Mouse (Mus musculus): ENCODE measurements around the gene Nmt1.

The Nmt1 gene

DNA sequence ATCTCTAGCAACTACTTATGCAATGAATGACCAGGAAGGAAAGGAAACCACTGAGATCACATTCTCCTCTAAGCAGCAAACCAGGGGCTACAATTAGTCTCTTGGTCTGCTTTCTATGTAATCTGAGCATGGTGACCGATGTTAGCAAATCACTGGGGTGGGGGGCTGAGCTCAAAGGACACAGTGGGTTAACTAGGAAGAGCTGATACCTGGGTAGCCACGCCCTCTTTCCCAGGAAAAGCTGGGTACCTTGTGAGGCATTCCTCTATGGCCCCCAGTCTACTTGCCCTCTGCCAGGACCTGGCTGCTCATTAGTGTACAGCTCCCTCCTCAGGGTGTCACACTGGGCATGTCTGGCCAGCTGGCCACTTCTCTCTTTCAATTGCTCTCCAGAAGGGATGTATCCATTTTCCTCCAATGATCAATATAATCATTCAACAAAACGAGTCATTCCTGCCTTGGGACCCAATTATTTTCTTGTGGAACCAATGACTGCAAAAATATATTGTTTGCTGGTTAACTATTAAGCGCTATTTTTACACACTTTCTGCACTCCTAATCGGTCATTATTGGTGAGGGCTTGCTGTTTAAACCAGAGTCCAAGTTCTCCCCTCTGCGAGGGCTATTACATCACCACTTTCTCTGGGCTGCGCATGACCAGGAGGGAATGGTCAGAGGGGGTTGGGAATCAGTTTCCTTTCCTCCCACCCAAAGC lies 21.5 kb upstream of the Nmt1 start:
- no peak for DNase-seq

DNA sequence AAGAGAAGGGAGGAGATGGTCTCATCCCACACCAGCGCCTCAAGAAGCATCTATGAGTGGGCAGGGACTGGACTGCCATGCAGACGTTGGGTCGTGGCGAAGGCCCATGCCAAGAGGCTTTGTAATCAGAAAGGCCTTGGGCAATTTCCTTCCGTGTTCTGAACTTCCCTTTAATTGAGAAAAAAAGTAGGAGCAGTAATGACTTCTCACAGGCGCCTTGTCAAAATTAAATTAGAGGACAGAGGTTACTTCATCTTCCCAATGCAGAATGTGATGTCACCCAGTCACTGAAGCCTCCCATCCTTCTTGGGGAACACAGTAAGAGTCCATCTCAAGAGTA lies 21.0 kb upstream of the Nmt1 start:
- DNase-seq = no peak

DNA sequence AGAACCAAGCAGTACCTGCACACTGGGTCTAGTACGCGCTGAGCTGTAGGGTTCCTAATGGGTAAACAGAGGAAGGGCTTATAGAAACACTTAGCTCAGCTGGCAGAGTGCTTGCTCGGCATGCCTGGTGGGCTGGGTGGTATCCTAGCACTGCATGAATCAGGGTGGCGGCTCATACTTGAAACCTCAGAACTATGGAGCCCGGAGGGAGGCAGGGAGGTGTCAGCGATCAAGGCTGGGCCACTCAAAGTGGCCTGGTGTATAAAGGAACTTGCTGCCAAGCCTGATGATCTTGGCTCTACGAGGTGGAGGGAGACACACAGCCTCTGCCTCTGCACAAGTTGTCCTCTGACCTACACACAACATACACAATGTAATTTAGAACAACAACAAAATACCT lies 19.4 kb upstream of the Nmt1 start:
- DNase-seq = no peak

DNA sequence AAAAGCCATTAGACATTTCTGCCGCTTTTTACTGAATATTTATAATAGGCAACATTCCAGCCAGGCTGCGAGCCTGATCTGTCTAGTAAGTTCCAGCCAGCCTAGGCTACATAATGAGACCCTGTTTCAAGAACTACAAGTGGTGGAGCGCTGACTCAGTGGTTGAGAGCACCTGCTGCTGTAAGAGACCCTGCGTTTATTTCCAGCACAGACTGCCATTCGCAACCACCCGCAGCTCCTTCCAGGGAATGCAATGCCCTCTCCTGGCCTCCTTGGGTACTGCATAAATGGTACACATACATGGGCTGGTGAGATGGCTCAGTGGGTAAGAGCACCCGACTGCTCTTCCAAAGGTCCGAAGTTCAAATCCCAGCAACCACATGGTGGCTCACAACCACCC lies 18.8 kb upstream of the Nmt1 start:
- no peak for DNase-seq

- DNase-seq = no peak
These were observed 17.4 kb upstream of the Nmt1 start for GRCm38 (mm10) chr11:103010454-103011205.

- DNase-seq = no peak
These were observed 16.8 kb upstream of the Nmt1 start for GRCm38 (mm10) chr11:103011206-103011497.

GRCm38 (mm10) chr11:103015881-103016825 lies 11.8 kb upstream of the Nmt1 start:
- DNase-seq = no peak

DNA sequence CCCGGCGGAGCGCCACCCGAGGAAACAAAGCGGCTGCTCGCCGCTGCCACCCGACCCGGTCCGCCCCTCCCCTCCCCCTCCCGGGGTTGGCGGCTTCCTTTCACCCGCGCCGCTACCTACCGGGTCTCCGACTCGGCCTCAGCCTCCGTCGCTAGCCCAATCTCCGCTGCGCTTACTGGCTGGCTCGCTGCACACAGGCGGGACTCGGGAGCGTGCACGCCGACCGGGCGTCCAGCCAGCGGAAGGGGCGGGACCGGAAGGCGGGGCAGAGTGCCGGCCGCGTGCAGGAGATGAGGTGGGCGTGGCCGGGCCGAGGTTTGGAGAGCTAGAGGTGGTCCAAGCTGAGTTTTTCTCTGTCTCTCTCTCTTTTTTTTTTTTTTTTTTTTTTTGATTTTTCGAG lies 11.1 kb upstream of the Nmt1 start:
- DNase-seq = peak; percentile 97 to 99

GRCm38 (mm10) chr11:103017661-103018060 lies 10.3 kb upstream of the Nmt1 start:
- DNase-seq = no peak

GRCm38 (mm10) chr11:103018860-103019259 lies 9.1 kb upstream of the Nmt1 start:
- DNase-seq = no peak

- DNase-seq = no peak
These were observed 8.7 kb upstream of the Nmt1 start for GRCm38 (mm10) chr11:103019325-103019724.

GRCm38 (mm10) chr11:103020713-103021335 lies 7.2 kb upstream of the Nmt1 start:
- DNase-seq = peak; percentile 26 to 36

- DNase-seq = no peak
These were observed 4.0 kb upstream of the Nmt1 start for GRCm38 (mm10) chr11:103023974-103024373.

DNA sequence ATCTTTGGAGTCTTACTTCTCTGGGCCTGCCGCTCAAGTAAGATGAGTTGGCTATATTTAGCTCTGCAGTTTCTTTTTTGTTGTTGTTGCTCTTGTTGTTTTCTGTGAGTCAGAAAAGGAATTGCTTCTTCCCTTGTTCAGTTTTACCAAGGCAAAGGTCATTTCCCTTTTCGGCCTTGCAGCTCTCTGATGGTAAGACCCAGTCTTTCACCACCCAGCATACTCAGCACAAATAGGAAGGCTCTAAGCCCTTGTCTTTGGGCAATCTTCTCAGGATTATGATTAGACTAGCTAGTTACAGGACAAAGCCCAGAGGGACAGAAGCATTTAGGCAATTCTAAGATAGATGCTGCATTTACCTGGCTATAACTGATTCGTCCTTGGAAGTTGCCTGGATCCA lies 1.1 kb upstream of the Nmt1 start:
- no peak for DNase-seq

DNA sequence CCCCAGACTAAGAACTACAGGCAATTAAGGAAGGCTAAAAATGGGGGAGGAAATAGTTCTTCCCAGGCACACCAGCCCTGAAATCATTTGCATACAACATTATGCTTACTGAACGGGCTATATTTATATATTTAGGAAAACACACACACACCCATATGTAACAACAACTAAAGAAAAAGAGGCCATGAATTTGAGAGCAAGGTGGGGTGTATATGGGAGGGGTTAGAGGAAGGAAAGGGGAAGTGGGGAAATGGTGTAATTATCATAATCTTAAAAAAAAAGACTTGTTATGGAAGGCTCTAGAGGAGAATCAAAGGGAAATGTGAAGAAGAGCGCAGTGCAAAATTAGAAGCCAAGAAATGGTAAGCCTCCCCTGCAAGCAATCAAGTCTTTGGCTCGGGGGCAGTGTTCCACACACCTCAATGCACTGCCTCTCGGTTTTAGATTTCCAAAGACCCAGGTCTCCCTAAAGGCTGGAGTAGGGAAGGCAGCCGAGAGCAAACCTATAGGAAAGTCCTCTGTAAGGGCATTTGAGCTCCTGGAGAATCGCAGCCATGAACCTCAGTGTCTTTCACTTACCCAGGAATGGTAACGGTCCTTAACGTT lies 317 bp upstream of the Nmt1 start:
- DNase-seq = no peak

- no peak for DNase-seq
These were observed 5.0 kb downstream of the Nmt1 start for GRCm38 (mm10) chr11:103033030-103033429.

GRCm38 (mm10) chr11:103035007-103035406 lies 7.0 kb downstream of the Nmt1 start:
- DNase-seq = no peak

- no peak for DNase-seq
These were observed 9.0 kb downstream of the Nmt1 start for GRCm38 (mm10) chr11:103036881-103037465.

DNA sequence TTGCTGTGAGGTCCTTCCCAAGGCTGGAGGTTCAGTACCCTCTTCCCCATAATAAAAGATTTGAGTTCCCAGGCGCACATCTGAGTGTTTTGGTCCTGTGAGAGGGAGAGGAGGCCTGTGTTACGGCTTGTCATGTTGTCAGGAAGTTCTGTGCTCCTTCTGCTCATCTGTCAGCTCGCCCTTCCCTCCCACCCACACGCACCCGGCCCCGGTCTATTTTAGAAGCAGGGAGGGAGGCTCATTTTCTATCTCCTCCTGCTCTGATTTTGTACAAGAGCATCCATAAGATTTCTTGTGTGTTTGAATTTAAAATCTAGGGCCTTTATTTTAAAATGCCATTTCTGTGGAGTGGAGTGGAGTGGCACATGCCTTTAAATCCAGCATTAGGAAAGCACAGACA lies 10.0 kb downstream of the Nmt1 start:
- no peak for DNase-seq

DNA sequence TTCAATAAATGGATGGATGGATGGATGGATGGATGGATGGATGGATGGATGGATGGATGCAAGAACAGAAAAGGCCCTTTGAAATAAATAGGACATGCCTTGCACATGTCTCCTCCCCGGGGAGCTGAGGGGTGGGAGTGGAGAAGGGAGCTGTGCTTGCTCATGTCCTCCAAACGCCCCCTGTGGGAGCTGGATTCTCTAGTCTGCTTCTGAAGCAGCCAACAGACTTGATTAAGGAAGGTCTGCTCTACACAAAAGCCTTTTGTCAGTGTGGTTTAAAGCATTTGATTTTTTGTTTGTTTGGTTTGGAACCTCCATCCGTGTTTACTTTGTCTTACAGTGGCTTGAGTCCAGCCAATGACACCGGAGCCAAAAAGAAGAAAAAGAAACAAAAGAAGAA lies 14.8 kb downstream of the Nmt1 start:
- no peak for DNase-seq

DNA sequence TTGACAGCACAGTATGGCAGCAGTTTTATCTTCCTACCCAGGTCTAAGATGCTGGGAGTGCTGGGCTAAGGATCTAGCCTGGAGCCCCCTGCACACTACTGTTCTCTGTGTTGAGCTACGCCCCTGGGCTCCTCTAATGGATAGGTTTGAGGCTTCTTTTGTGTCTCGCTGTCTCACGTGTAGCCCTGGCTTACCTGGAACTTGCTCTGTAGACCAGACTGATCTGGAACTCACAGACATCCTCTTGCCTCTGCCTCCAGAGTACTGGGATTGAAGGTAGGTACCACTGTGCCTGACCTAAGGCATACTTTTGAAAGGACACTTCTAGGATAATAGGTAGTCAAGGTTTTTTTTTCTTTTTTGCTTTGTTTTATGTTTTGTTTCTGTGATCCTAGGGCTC lies 16.0 kb downstream of the Nmt1 start:
- no peak for DNase-seq

DNA sequence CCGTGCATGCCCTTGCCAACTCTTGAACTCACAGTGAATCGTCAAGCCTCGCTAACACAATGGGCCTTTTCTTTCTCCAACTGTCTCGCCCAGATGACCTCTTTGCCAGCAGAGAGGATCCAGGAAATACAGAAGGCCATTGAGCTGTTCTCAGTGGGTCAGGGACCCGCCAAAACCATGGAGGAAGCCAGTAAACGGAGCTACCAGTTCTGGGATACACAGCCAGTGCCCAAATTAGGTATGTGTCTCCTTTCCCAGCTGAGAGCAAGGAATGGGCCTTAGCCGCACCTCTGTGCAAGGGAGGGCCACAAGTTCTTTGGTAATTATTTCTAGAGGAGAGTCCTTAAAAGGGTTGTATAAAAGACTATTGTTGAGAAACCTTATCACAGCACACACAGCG lies 18.3 kb downstream of the Nmt1 start:
- DNase-seq = no peak

DNA sequence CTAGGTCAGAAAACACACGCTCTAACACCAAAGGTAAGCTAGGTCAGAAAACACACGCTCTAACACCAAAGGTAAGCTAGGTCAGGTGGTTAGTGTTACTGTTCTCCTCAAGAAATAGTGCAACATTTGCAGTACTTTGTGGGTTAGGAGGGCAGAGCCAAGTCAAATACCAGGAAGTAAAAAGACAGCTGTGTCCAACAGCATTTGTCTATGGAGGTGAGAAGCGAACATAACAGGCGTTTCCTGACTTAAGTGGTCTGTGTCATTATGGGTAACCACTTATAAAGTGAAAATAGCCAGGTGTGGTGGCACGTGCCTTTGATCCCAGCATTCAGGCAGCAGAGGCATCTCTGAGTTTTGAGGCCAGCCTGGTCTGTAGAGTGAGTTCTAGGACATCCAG lies 21.6 kb downstream of the Nmt1 start:
- DNase-seq = no peak
